Mouse (Mus musculus) cerebellum, postnatal 25 days (tissue): Measurements from ENCODE around the gene Gm3543.
"Not testable (repeated sequence)": the region's sequence is repeated elsewhere in the genome, so short reads cannot be mapped to it uniquely, and the experiment has no call there.

Source experiments
- DNase-seq, 2 experiments: peaks; one replicate each; pipeline ENCODE4 v3.0.0; 2021; ENCODE audit warnings: mixed read lengths in 2 of 2

Gene Gm3543

GRCm38 (mm10) chr14:41983225-41983624, at the start of gene Gm3543:
TSS of gene Gm3543 (minus strand) at chr14:41983325.
- DNase-seq = not testable (repeated sequence)

GRCm38 (mm10) chr14:41968596-41968995, 14.5 kb downstream of the Gm3543 start:
- DNase-seq = not testable (repeated sequence)

- not testable (repeated sequence) for DNase-seq
Measured at GRCm38 (mm10) chr14:41967827-41968226, 15.3 kb downstream of the Gm3543 start, which contains the start of gene Gm6401. TSS of gene Gm6401 (minus strand) at chr14:41967927.

GRCm38 (mm10) chr14:41964095-41964494, 19.0 kb downstream of the Gm3543 start:
- DNase-seq = not testable (repeated sequence)

- not testable (repeated sequence) for DNase-seq
Measured at GRCm38 (mm10) chr14:41943695-41944094, 39.4 kb downstream of the Gm3543 start, which contains the start of gene 1700024B05Rik. TSS of gene 1700024B05Rik (plus strand) at chr14:41943995.
